Mouse (Mus musculus) cerebellum, postnatal 14 days (tissue): ENCODE results near the gene Glb1l.
A peak's percentile ranks its signal among the peaks of the same experiment; 100 is the strongest.
"Not testable (repeated sequence)": the region's sequence is repeated elsewhere in the genome, so short reads cannot be mapped to it uniquely, and the experiment has no call there.

Source experiments
- DNase-seq, 2 experiments: peaks; one replicate each; pipeline ENCODE4 v3.0.0; 2021; ENCODE audit warnings: mixed read lengths in 2 of 2

Glb1l gene

GRCm38 (mm10) chr1:75210136-75211087 is at the start of gene Glb1l, which contains the start of gene Stk16:
TSS of gene Glb1l (minus strand) at chr1:75210813.
TSS of gene Stk16 (plus strand) at chr1:75210838.
- peak; percentile 97 to 98 for DNase-seq

GRCm38 (mm10) chr1:75255516-75256046 is 45.0 kb upstream of the Glb1l start:
- peak in 1 of 2 experiments; percentile 48 for DNase-seq

GRCm38 (mm10) chr1:75254625-75255013 is 44.0 kb upstream of the Glb1l start:
- peak in 1 of 2 experiments; percentile 45 for DNase-seq

DNA sequence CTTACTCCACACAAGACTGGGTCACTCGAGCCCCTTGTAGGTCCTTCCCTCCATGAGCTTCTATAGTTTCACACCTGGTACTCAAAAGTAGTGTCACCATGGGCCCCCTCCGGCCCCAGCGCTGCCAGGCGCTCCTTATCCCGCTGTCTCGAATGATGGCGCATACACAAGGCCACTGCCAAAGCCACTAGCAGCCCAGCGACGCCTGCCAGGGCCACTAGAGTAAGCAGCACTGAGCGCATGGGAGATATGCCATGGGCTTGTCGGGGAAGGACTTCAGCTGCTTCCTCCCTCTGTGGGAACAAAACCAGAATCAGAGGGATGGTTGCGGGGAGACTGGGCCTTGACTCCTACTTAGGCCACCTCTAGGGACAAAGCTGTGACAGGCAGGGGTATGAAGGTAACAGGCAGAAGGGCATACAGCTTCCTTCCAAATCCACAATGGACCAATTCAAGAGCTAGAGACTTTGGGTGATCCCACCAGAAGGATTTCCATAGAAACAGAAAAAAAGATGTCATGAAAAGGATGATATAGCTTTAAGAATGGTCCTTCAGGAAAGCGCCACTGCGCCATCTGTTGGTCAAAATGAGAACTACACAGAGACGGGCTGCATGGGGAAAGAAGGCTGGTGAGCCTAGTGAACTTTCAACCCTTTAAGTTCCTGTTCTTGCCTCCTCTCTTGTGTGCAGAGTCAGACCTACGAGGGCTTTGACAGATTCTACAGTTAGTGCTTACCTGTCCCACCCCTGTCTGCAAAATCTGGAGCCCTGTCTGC is 43.4 kb upstream of the Glb1l start:
- DNase-seq = peak; percentile 94 to 98

GRCm38 (mm10) chr1:75253029-75253428 is 42.4 kb upstream of the Glb1l start:
- DNase-seq = peak in 1 of 2 experiments; percentile 45

DNA sequence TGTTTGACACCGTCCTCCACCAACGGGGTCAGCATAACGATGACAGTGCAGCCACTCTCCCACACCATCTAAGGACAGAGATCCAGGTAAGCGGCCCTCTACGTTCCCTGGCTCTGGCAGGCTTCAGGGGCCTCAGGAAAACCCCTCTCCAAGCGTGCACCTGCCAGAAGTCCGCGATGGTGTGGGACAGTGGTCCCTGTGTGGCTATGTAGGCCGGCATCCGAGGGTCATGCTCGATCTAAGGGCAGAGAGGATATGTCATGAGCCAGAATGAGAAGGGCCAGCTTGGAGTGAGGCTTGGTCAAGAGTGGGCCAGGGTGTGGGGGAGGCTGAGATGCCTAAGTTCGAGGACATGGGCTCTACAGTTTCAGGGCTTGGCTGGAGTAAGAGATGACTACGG is 41.7 kb upstream of the Glb1l start:
- DNase-seq = peak in 1 of 2 experiments; percentile 24

DNA sequence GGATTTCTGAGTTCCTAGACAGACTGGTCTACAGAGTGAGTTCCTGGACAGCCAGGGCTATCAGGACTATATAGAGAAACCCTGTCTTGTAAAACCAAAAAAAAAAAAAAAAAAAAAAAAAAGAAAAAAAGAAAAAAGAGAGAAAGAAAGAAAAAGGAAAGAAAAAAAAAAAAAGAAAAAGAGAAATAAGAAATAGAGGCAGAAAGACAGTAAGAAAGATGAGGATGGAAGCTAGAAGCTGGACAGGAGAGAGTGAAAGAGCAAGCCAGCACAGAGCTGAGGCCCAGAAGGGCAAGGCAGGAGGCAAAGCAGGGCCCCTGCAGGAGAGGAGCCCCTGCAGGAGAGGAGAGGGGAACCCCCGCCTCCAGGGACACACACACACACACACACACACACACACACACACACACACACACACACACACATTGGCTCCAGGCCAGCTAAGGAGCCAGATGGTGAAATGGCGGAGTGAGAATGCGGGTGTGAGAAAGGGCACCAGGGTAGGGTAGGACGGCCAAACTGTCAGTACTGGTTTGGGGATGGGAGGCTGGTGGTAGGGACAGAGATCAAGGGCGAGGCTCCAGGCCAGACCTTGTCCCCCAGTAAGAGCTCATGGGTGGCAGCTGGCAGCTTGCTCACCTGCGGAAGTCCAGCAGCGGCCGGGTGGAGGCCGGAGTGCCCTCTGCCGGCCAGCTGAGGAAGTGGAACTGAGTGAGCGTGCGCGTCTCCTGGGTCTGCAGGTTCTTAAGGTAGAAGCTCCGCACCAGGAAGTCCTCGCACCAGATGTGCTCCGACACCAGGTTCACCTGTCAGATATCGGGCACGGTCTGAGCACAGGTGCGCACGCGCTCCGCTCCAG is 40.7 kb upstream of the Glb1l start:
- DNase-seq = peak; percentile 88 to 90

DNA sequence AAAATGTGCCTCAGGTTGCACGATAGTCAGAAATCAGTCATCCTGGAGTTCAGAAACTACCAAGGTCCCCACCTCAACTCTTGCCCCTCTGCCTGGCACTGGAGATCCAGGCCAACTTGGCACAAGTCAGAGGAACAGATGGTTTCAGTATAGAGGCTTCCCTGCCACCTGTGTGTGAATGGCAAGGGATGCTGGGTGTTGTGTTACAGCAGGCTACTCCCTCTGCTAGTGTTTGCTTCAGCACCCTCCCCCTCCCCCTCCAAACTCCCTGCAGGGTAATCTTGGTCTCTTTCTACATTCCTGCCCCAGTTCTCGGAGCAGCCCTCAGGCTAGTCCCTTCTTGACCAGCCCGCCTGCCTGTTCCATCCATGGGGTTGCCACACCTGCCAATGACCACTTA is 39.9 kb upstream of the Glb1l start:
- DNase-seq = peak; percentile 80 to 84

DNA sequence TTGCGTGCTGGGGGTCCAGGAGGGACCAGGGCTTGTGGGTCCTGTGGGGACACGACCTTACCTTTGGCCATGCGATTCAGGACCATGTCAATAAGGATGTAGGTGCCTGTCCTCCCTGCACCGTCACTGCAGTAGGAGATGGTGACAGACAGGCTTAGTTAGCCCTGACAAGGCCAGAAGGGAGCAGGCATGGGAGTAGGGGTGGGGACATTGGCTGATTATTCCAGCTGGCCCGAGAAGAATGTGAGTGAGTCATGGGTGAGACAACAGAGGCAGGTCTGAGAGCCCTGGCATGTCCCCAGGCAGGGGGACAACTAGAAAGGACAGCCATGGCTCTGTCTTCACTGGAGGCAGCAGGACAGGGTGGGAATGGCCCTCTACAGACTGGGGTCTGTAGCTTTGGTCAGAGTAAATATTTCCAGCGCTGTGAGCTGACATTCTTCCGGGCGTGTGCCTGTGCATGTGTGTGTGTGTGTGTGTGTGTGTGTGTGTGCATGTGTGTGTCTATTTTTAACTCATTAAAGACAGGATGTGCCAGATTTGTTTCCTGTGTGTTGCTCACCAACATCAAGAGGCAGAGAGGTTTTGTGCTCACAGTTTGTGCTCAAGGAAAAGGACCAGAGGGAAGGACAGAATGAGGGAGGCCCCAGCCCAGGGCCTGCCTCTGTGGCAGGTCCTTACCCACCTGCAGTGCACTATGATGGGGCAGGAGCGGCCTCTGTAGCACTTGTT is 37.6 kb upstream of the Glb1l start:
- DNase-seq = peak; percentile 72 to 77

DNA sequence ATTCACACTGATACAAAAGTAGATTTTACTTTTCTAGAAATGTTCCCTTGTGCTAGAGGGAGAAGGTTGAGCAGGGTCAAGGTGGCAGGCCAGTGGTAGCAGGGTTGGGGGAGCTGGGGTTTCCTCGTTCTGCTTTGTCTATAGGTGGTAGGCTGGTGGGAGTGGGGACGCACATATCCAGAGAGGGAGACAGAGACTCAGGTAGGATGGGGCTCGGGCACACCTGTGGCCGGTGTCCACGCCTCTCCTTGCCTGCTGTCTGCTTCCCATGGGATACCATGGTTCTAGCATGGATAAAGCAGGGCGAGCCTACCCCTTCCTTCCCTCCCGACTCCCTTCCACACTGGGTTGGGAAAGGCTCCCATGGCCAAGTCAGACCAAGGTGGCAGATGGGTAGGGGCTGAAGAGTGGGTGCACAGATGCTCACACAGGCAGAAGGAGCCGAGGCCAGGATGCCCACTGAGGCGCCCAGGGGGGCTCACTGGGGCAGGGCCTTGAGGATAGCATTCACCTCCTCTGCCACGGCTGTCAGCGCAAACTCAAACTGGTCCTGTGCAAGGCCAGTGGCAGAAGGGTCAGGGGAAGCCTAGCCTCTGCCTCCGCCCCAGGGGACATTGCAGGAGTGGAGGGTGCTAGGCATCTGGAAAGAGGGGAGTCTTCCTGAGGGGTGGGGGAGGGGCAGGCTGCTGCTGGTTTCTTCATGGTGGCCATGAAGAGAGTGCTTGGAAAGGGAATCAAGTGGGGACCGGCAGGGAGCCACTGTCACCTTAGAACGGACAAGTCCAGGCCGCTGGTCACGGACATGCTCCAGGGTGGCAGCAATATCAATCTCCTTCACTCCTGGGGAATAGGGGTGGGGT is 36.7 kb upstream of the Glb1l start:
- DNase-seq = peak in 1 of 2 experiments; percentile 52

DNA sequence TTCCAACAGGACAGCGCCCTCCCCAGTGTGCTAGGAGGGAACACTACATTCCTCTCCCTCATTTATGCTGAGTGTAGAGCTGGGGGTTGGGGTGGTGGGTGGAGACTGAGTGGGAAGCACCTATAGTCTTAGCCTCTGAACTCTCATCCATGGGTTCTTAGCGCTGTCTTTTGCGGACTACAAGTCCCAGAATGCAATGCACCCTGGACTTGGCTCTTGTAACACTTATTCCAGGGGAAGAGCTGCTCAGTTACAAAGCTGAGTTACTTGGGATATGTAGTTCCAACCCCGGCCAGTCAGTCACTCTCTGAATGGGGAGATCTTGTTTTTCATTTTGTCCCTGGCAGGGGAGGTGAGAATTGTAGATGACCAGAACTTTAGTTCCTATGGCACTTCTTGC is 34.2 kb upstream of the Glb1l start:
- peak; percentile 69 to 72 for DNase-seq

DNA sequence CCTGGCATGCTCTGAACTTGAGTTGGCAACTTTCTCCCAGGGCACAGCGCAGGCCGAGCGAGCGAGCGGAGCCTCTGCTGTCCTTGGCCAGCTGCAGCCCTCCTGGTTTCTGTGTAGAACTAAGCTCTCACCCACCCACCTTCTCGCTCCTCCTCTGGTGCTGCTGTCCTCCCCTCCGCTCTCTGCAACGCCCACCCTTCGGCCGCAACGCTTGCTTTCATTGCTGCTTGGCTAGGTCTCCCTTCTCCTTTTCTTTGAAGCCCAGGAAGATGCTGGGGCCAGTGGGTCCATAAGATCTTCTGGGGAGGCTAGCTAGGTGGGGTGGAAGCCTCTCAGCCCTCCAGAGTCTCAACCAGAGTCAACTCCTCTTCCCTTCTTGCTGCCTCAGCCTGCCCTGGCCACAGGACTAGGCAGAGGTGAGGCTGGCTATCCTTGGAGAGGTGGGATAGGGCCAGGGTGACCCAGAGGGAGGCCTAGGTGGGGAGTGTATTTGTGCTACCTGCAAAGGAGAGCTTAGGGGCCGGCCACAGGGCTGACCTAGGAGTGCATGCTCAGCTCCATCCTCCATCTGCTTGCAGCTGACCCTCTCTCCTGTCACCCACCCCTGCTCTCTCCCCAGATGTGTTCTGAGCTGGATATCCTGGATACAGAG is 33.7 kb upstream of the Glb1l start:
- DNase-seq = no peak

- DNase-seq = no peak
These were observed 32.8 kb upstream of the Glb1l start for GRCm38 (mm10) chr1:75243411-75243810.

DNA sequence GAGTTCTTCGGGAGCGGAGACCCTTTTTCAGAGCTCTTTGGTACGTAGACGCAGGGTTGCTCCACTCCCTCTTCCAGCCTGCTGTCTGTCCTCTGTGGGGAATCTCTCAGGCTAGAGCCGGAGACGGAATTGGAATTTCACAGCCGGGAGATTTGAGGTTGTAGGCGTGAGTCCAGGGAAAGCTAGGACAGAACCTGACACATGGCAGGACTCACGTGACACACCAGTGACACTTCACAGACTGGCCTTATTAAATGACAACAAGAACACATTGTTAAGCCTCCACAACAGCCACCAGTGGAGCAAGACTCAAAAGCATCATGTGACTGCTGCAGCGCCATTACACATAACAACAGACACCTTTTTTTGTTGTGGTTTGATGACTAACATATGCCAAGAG is 29.0 kb upstream of the Glb1l start:
- DNase-seq = peak in 1 of 2 experiments; percentile 26

GRCm38 (mm10) chr1:75236117-75237050 is 25.8 kb upstream of the Glb1l start, which contains the start of gene Dnajb2:
TSS of gene Dnajb2 (plus strand) at chr1:75236406.
- peak; percentile 88 to 90 for DNase-seq

DNA sequence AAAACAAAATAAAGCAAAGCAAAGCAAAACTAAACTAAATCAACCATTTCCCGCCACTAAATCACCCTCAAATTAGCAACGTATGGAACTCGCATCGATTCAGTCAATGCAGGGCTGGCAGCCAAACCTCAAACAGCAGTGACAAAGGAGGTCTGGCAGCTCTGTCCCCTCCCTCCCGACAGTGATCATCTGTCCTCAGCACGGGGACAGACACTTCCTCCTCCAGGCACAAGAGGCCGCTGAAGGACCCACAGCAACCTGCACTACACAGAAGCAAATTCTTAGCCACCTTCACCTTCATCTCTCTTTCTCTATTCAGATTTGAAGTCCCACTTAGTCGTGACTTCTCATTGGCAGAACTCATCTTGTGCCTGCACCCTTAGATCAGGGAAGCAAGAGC is 24.0 kb upstream of the Glb1l start:
- peak; percentile 85 to 88 for DNase-seq

DNA sequence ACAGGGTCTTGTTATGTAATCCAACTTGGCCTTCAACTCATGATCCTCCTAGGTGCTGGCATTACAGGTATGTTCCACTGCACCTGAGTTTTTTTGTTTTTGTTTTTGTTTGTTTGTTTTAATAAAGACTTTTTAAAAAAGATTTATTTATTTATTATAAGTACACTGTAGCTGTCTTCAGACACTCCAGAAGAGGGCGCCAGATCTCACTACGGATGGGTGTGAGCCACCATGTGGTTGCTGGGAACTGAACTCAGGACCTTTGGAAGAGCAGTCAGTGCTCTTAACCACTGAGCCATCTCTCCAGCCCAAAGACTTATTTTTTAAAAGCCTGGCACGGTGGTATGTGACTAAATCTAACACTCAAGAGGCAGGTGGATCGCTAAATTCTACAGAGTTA is 21.9 kb upstream of the Glb1l start:
- not testable (repeated sequence) for DNase-seq

DNA sequence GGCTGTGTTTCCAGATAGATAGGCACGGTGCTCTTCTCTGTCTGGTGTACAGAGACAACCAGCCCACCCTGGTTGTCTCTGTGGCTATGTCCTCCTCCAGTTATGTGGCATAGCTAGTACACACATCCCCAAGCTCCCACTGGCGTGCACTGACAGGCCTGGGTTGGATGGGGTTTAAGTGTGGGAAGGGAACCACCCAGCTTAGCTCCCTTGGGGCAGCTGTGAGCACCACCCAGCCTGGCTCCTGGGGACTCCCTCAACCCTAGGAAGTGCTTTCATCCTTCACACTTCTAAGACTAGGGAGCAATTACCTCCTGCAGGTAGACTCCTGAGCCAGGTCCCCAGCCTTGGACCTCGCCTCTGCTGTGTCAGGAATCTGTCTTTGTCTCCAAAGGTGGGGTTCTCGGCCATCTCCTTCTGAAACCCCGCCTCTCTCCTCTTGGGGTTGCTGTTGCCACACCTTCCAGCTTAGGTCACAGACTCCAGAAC is 21.1 kb upstream of the Glb1l start, which contains the start of gene A630095N17Rik:
TSS of gene A630095N17Rik (minus strand) at position 439 of the 489 bp plus-strand sequence.
- no peak for DNase-seq
